Mouse (Mus musculus): ENCODE data around the gene Sapcd2. TPM values are rescaled to one million over a fixed set of nuclear protein-coding genes. Genes with fewer than 3 reads are reported as not detected.

Gene Sapcd2
- polyA plus RNA-seq, 1 experiment from 2014 or later = 43.2 TPM

DNA sequence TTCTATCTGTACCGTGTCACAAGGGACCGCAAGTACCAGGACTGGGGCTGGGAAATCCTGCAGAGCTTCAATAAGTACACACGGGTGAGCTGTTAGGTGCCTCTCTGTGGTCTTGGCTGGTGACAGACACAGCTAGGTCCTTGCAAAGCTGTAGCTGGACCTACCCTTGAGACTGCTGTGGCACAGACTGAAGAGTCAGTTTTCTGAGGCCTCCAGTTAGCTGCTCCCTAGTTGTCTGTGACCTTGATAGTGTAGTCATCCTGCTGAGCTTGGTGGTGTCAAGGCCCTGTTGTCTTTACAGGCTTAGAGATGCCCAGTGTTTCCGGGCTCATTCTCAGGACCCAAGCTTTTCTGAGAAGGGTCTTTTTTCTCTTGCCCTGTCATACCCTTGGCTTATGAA, 22.6 kb upstream of the Sapcd2 start:
- Histone ChIP-seq H3K27me3 (replicated peaks; ENCODE audit: control insufficient read depth, insufficient read depth, low read length) (no peaks in the 10 kb centered on the region), H3K9me3 (ENCODE audit: control insufficient read depth, low read length) (no peaks in the 10 kb centered on the region), H3K4me3 (ENCODE audit: low read depth, low read length) (no peak overlapping the region), H3K27ac (ENCODE audit: low read depth) (no peak overlapping the region), H3K9ac (ENCODE audit: low read length) (no peak overlapping the region), H3K4me2 (ENCODE audit: low read length) (no peak overlapping the region), H3K4me1 (replicated peaks; ENCODE audit: control insufficient read depth, insufficient read depth, low read length) (no peaks in the 10 kb centered on the region), H3K36me3 (ENCODE audit: control insufficient read depth, insufficient read depth, low read length) (peaks cover 87% of the 10 kb centered on the region)
- ATAC-seq (replicated peaks; ENCODE audit: low FRiP score, low TSS enrichment, low read depth) (no peak), DNase-seq (ENCODE audit: low spot score) (no peak)
- 95% methylated on average over 4 of the region's 4 CpGs for WGBS

GRCm38 (mm10) chr2:25350701-25351100, 21.4 kb upstream of the Sapcd2 start:
- Histone ChIP-seq H3K27me3 (replicated peaks; ENCODE audit: control insufficient read depth, insufficient read depth, low read length) (no peaks in the 10 kb centered on the region), H3K36me3 (ENCODE audit: control insufficient read depth, insufficient read depth, low read length) (peaks cover 75% of the 10 kb centered on the region), H3K4me2 (ENCODE audit: low read length) (no peak overlapping the region), H3K9ac (ENCODE audit: low read length) (no peak overlapping the region), H3K4me3 (ENCODE audit: low read depth, low read length) (no peak overlapping the region), H3K9me3 (ENCODE audit: control insufficient read depth, low read length) (no peaks in the 10 kb centered on the region), H3K4me1 (replicated peaks; ENCODE audit: control insufficient read depth, insufficient read depth, low read length) (peaks cover 3% of the 10 kb centered on the region), H3K27ac (ENCODE audit: low read depth) (no peak overlapping the region)
- DNase-seq (ENCODE audit: low spot score) (no peak), ATAC-seq (replicated peaks; ENCODE audit: low FRiP score, low TSS enrichment, low read depth) (no peak)
- WGBS = 94% methylated on average over 3 of the region's 3 CpGs

GRCm38 (mm10) chr2:25354211-25354610, 17.9 kb upstream of the Sapcd2 start:
- no peak overlapping the region for H3K27ac ChIP-seq (ENCODE audit: low read depth)
- H3K4me1 ChIP-seq (replicated peaks; ENCODE audit: control insufficient read depth, insufficient read depth, low read length) = peaks cover 12% of the 10 kb centered on the region
- H3K27me3 ChIP-seq (replicated peaks; ENCODE audit: control insufficient read depth, insufficient read depth, low read length) = no peaks in the 10 kb centered on the region
- peaks cover 41% of the 10 kb centered on the region for H3K36me3 ChIP-seq (ENCODE audit: control insufficient read depth, insufficient read depth, low read length)
- ATAC-seq (replicated peaks; ENCODE audit: low FRiP score, low TSS enrichment, low read depth) = no peak
- DNase-seq (ENCODE audit: low spot score) = no peak
- H3K4me2 ChIP-seq (ENCODE audit: low read length) = no peak overlapping the region
- 88% methylated on average over 6 of the region's 6 CpGs for WGBS
- H3K9ac ChIP-seq (ENCODE audit: low read length) = no peak overlapping the region
- H3K9me3 ChIP-seq (ENCODE audit: control insufficient read depth, low read length) = no peaks in the 10 kb centered on the region
- H3K4me3 ChIP-seq (ENCODE audit: low read depth, low read length) = no peak overlapping the region

- Histone ChIP-seq H3K9me3 (ENCODE audit: control insufficient read depth, low read length) (no peaks in the 10 kb centered on the region), H3K9ac (ENCODE audit: low read length) (peak overlapping the region; percentile 45), H3K27ac (ENCODE audit: low read depth) (no peak overlapping the region), H3K36me3 (ENCODE audit: control insufficient read depth, insufficient read depth, low read length) (peaks cover 28% of the 10 kb centered on the region), H3K4me2 (ENCODE audit: low read length) (peak overlapping the region; percentile 95), H3K4me1 (replicated peaks; ENCODE audit: control insufficient read depth, insufficient read depth, low read length) (peaks cover 12% of the 10 kb centered on the region), H3K4me3 (ENCODE audit: low read depth, low read length) (peak overlapping the region; percentile 40), H3K27me3 (replicated peaks; ENCODE audit: control insufficient read depth, insufficient read depth, low read length) (no peaks in the 10 kb centered on the region)
- ATAC-seq (replicated peaks; ENCODE audit: low FRiP score, low TSS enrichment, low read depth) (no peak), DNase-seq (ENCODE audit: low spot score) (no peak)
- 35% methylated on average over 18 of the region's 18 CpGs for WGBS
Measured at GRCm38 (mm10) chr2:25355419-25356066, 16.6 kb upstream of the Sapcd2 start.

- Histone ChIP-seq H3K27ac (ENCODE audit: low read depth) (no peak within 1 kb of the TSS), H3K27me3 (replicated peaks; ENCODE audit: control insufficient read depth, insufficient read depth, low read length) (no peaks in the 10 kb centered on the region), H3K9ac (ENCODE audit: low read length) (peak within 1 kb of the TSS; percentile 45), H3K4me2 (ENCODE audit: low read length) (peak within 1 kb of the TSS; percentile 95), H3K9me3 (ENCODE audit: control insufficient read depth, low read length) (no peaks in the 10 kb centered on the region), H3K4me1 (replicated peaks; ENCODE audit: control insufficient read depth, insufficient read depth, low read length) (peaks cover 12% of the 10 kb centered on the region), H3K36me3 (ENCODE audit: control insufficient read depth, insufficient read depth, low read length) (peaks cover 21% of the 10 kb centered on the region), H3K4me3 (ENCODE audit: low read depth, low read length) (peak within 1 kb of the TSS; percentile 40)
- ATAC-seq (replicated peaks; ENCODE audit: low FRiP score, low TSS enrichment, low read depth) (peak; percentile 76), DNase-seq (ENCODE audit: low spot score) (peak; percentile 93)
- WGBS = 2% methylated on average over 13 of the region's 13 CpGs
Measured at GRCm38 (mm10) chr2:25356208-25357079, 15.7 kb upstream of the Sapcd2 start, which contains the start of gene Dpp7. Dpp7 (minus strand) TSS chr2:25356359.

GRCm38 (mm10) chr2:25359848-25360247, 12.3 kb upstream of the Sapcd2 start:
- H3K36me3 ChIP-seq (ENCODE audit: control insufficient read depth, insufficient read depth, low read length) = 0 out of 2 replicates have a peak, but pooled peaks cover 3% of the 10 kb centered on the region
- 84% methylated on average over 4 of the region's 4 CpGs for WGBS
- DNase-seq (ENCODE audit: low spot score) = no peak
- H3K9me3 ChIP-seq (ENCODE audit: control insufficient read depth, low read length) = no peaks in the 10 kb centered on the region
- peaks cover 12% of the 10 kb centered on the region for H3K4me1 ChIP-seq (replicated peaks; ENCODE audit: control insufficient read depth, insufficient read depth, low read length)
- no peak overlapping the region for H3K9ac ChIP-seq (ENCODE audit: low read length)
- no peak for ATAC-seq (replicated peaks; ENCODE audit: low FRiP score, low TSS enrichment, low read depth)
- no peak overlapping the region for H3K4me2 ChIP-seq (ENCODE audit: low read length)
- no peak overlapping the region for H3K4me3 ChIP-seq (ENCODE audit: low read depth, low read length)
- H3K27me3 ChIP-seq (replicated peaks; ENCODE audit: control insufficient read depth, insufficient read depth, low read length) = no peaks in the 10 kb centered on the region
- no peak overlapping the region for H3K27ac ChIP-seq (ENCODE audit: low read depth)

DNA sequence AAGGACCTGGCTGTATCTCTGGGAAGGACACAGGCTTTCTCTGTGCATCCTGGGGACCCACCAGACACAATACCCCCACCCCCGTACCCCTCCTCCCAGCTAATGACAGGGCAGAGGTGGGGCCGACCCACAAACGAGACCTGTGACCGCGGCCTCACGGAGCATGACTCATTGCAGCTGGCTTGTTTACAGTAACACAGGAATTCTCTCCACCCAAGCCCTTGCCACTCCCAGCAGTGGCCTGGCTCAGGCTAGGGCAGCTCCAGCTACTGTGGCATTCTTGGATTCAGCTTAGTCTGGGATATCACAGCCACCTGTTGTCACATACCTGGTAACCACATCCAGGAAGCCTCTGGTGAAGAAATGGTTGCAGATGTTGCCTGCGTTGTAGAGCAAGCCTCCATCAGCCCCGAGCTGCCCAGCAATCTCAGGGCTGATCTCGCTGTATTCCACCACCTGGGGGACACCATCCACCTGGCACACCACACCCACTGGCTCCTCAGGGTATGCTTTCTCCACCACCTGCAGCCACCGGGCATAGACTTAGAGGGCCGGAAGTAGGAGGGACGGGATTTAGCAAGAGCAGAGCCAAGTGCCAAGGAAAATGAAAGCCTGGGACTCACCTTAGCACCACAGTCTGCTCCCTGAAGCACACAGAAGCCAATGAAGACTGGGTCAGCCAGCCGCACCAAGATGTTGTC, 8.5 kb upstream of the Sapcd2 start:
- Histone ChIP-seq H3K9ac (ENCODE audit: low read length) (no peak overlapping the region), H3K4me1 (replicated peaks; ENCODE audit: control insufficient read depth, insufficient read depth, low read length) (no peaks in the 10 kb centered on the region), H3K4me2 (ENCODE audit: low read length) (no peak overlapping the region), H3K4me3 (ENCODE audit: low read depth, low read length) (no peak overlapping the region), H3K27ac (ENCODE audit: low read depth) (no peak overlapping the region), H3K27me3 (replicated peaks; ENCODE audit: control insufficient read depth, insufficient read depth, low read length) (no peaks in the 10 kb centered on the region), H3K36me3 (ENCODE audit: control insufficient read depth, insufficient read depth, low read length) (0 out of 2 replicates have a peak, but pooled peaks cover 3% of the 10 kb centered on the region), H3K9me3 (ENCODE audit: control insufficient read depth, low read length) (no peaks in the 10 kb centered on the region)
- ATAC-seq (replicated peaks; ENCODE audit: low FRiP score, low TSS enrichment, low read depth) (no peak; the same call in 1 of the 2 replicates), DNase-seq (ENCODE audit: low spot score) (peak; percentile 58)
- WGBS = 41% methylated on average over 13 of the region's 13 CpGs

DNA sequence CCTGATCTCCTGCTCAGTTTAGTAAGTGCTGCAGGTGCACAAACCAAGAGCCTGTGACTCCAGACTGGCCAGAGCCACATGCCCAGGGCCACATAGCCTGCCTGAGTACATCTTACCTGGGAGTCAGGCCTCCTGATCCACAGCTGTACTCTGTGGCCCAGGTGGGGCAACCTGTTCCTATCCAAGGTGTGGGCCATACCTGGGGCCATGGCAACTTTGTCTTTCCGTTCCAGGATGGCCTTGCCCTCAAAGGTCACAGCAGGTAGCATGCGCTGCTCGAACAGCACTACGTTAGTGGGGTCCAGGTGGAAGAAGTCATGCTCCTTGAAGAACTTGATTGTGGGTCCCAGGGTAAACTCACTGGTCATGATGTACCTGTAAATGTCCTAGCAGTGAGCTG, 7.8 kb upstream of the Sapcd2 start:
- Histone ChIP-seq H3K36me3 (ENCODE audit: control insufficient read depth, insufficient read depth, low read length) (0 out of 2 replicates have a peak, but pooled peaks cover 3% of the 10 kb centered on the region), H3K27me3 (replicated peaks; ENCODE audit: control insufficient read depth, insufficient read depth, low read length) (no peaks in the 10 kb centered on the region), H3K9me3 (ENCODE audit: control insufficient read depth, low read length) (no peaks in the 10 kb centered on the region), H3K4me2 (ENCODE audit: low read length) (peak overlapping the region; percentile 94), H3K4me3 (ENCODE audit: low read depth, low read length) (peak overlapping the region; percentile 74), H3K27ac (ENCODE audit: low read depth) (no peak overlapping the region), H3K9ac (ENCODE audit: low read length) (no peak overlapping the region), H3K4me1 (replicated peaks; ENCODE audit: control insufficient read depth, insufficient read depth, low read length) (no peaks in the 10 kb centered on the region)
- 82% methylated on average over 4 of the region's 4 CpGs for whole genome bisulfite sequencing
- no peak for DNase-seq (ENCODE audit: low spot score)
- ATAC-seq (replicated peaks; ENCODE audit: low FRiP score, low TSS enrichment, low read depth) = no peak

Measured in intestine, embryonic 14.5 days (tissue).